Mouse (Mus musculus) kidney, adult 2 months (tissue): ENCODE measurements around the gene Mbtd1. TPM values are rescaled to one million over a fixed set of nuclear protein-coding genes. Genes with fewer than 3 reads are reported as not detected.

Source experiments
- DNase-seq: peaks from one replicate; pipeline ENCODE4 v3.0.0; 2021
- H3K27ac ChIP-seq: fragments of 200-500 bp; 2 replicates; pipeline ENCODE4 v1.5.1; 2012; ENCODE audit warnings: low read depth, low read length, control low read depth, inconsistent platforms; ENCODE audit not compliant: insufficient read depth
- H3K27me3 ChIP-seq: fragments of 200-500 bp; replicated peaks from 2 replicates; pipeline ENCODE4 v1.6.1; 2012; ENCODE audit warnings: mild to moderate bottlenecking, moderate library complexity, low read length, inconsistent platforms; ENCODE audit not compliant: control insufficient read depth, insufficient read depth
- H3K36me3 ChIP-seq: fragments of 200-500 bp; 2 replicates; pipeline ENCODE4 v1.6.1; 2012; ENCODE audit warnings: mild to moderate bottlenecking, moderate library complexity, low read length, inconsistent platforms; ENCODE audit not compliant: control insufficient read depth, insufficient read depth
- H3K4me1 ChIP-seq: fragments of 200-500 bp; 2 replicates; pipeline ENCODE4 v1.6.1; 2011; ENCODE audit warnings: low read length; ENCODE audit not compliant: control insufficient read depth, insufficient read depth
- H3K4me3 ChIP-seq: fragments of 200-500 bp; 2 replicates; pipeline ENCODE4 v1.5.1; 2011; ENCODE audit warnings: mild to moderate bottlenecking, low read depth, low read length, control low read depth; ENCODE audit not compliant: insufficient read depth
- CTCF ChIP-seq: fragments of 200-500 bp; conservative IDR thresholded peaks from 2 replicates; pipeline ENCODE4 v1.5.1; 2011; ENCODE audit warnings: low read depth, mild to moderate bottlenecking, control low read depth, low read length, moderate library complexity, mixed read lengths; ENCODE audit not compliant: insufficient read depth, insufficient read length
- POLR2A ChIP-seq: fragments of 200-500 bp; IDR thresholded peaks from one replicate; pipeline ENCODE4 v1.6.1; 2011; ENCODE audit warnings: low read depth, low read length, control low read depth
- whole genome bisulfite sequencing: fragments of 180-500 bp; shearing (Covaris S2); methylation state at CpG from one replicate; pipeline ENCODE4 v1.1.7; 2018; 5-methylcytosine and 5-hydroxymethylcytosine counted together
- polyA plus RNA-seq: library from polyadenylated mRNA; depleted of rRNA; stranded (reverse); fragments of >200 nt; gene quantifications from 2 replicates; pipeline ENCODE4 v1.2.3, GENCODE M21; 2012

The Mbtd1 gene
- polyA plus RNA-seq, 1 experiment, result 5.1 TPM

GRCm38 (mm10) chr11:93957031-93957555 is 71.4 kb downstream of the Mbtd1 start:
- H3K4me1 ChIP-seq, result peaks cover 24% of the 10 kb centered on the region; the same call in 1 of the 2 replicates
- H3K27me3 ChIP-seq, result no peaks in the 10 kb centered on the region
- H3K4me3 ChIP-seq, result no peak overlapping the region
- peaks cover 4% of the 10 kb centered on the region; the same call in 1 of the 2 replicates for H3K36me3 ChIP-seq
- H3K27ac ChIP-seq, result no peak overlapping the region
- no peak for TF ChIP-seq CTCF
- no peak for TF ChIP-seq POLR2A
- 83% methylated on average over 2 of the region's 2 CpGs for WGBS
- no peak for DNase-seq

GRCm38 (mm10) chr11:93957746-93958145 is 72.1 kb downstream of the Mbtd1 start:
- Histone ChIP-seq H3K4me3 (no peak overlapping the region), H3K4me1 (peaks cover 22% of the 10 kb centered on the region; the same call in 1 of the 2 replicates), H3K36me3 (peaks cover 4% of the 10 kb centered on the region; the same call in 1 of the 2 replicates), H3K27ac (no peak overlapping the region), H3K27me3 (no peaks in the 10 kb centered on the region)
- no peak for TF ChIP-seq CTCF
- TF ChIP-seq POLR2A, result no peak
- whole genome bisulfite sequencing, result 78% methylated on average over 4 of the region's 4 CpGs
- DNase-seq, result no peak

GRCm38 (mm10) chr11:93961482-93961881 is 75.8 kb downstream of the Mbtd1 start:
- Histone ChIP-seq H3K27ac (peak overlapping the region; percentile 96), H3K27me3 (no peaks in the 10 kb centered on the region)
- WGBS, result 52% methylated on average over 6 of the region's 6 CpGs

GRCm38 (mm10) chr11:93963013-93963412 is 77.4 kb downstream of the Mbtd1 start:
- Histone ChIP-seq H3K27me3 (no peaks in the 10 kb centered on the region), H3K4me1 (peaks cover 7% of the 10 kb centered on the region; the same call in 1 of the 2 replicates), H3K36me3 (peaks cover 6% of the 10 kb centered on the region), H3K27ac (no peak overlapping the region), H3K4me3 (no peak overlapping the region)
- WGBS, result 87% methylated on average over 4 of the region's 4 CpGs
- no peak for DNase-seq
- TF ChIP-seq POLR2A, result no peak

More at GRCm38 (mm10) chr11:93961482-93961881, 75.8 kb downstream of the Mbtd1 start:
- peaks cover 6% of the 10 kb centered on the region for H3K36me3 ChIP-seq
- no peak for TF ChIP-seq CTCF
- no peak for TF ChIP-seq POLR2A
- H3K4me1 ChIP-seq, result peaks cover 7% of the 10 kb centered on the region; the same call in 1 of the 2 replicates
- peak; percentile 62 for DNase-seq
- H3K4me3 ChIP-seq, result no peak overlapping the region

GRCm38 (mm10) chr11:93965391-93965790 is 79.7 kb downstream of the Mbtd1 start:
- Histone ChIP-seq H3K27ac (no peak overlapping the region), H3K36me3 (peaks cover 4% of the 10 kb centered on the region), H3K4me3 (no peak overlapping the region), H3K4me1 (peaks cover 7% of the 10 kb centered on the region; the same call in 1 of the 2 replicates), H3K27me3 (no peaks in the 10 kb centered on the region)
- TF ChIP-seq CTCF, result no peak
- TF ChIP-seq POLR2A, result no peak
- WGBS, result 92% methylated on average over 6 of the region's 6 CpGs
- no peak for DNase-seq

- DNase-seq, result no peak
- peaks cover 2% of the 10 kb centered on the region; the same call in 1 of the 2 replicates for H3K36me3 ChIP-seq
- TF ChIP-seq CTCF (no peak), POLR2A (no peak)
- WGBS, result 4% methylated on average over 11 of the region's 11 CpGs
- H3K4me3 ChIP-seq, result peak overlapping the region; percentile 82
- peaks cover 3% of the 10 kb centered on the region; the same call in 1 of the 2 replicates for H3K4me1 ChIP-seq
- H3K27ac ChIP-seq, result peak overlapping the region; percentile 24; the same call in 1 of the 2 replicates
- no peaks in the 10 kb centered on the region for H3K27me3 ChIP-seq
These were observed 81.7 kb downstream of the Mbtd1 start for GRCm38 (mm10) chr11:93967381-93967780.

- TF ChIP-seq CTCF (peak; percentile 91), POLR2A (no peak)
- peak; percentile 99 for DNase-seq
- H3K27ac ChIP-seq, result peak within 1 kb of the TSS; percentile 48
- under 1% methylated on average over 40 of the region's 40 CpGs for WGBS
- H3K4me1 ChIP-seq, result peaks cover 3% of the 10 kb centered on the region; the same call in 1 of the 2 replicates
- peaks cover 2% of the 10 kb centered on the region; the same call in 1 of the 2 replicates for H3K36me3 ChIP-seq
- H3K4me3 ChIP-seq, result peak within 1 kb of the TSS; percentile 82
- no peaks in the 10 kb centered on the region for H3K27me3 ChIP-seq
These were observed 82.6 kb downstream of the Mbtd1 start, which contains the start of the genes Gm20390 and Nme1 for GRCm38 (mm10) chr11:93968005-93968847. Gene Gm20390, minus strand, starts transcription at chr11:93968293. Gene Nme1, minus strand, starts transcription at chr11:93968521.
